Mouse (Mus musculus) midbrain, embryonic 14.5 days (tissue): ENCODE measurements around the gene Pitpna. TPM values are rescaled to one million over a fixed set of nuclear protein-coding genes. Genes with fewer than 3 reads are reported as not detected.

Source experiments
- ATAC-seq: fragments of 200-750 bp; cut with Nextera tagmentation; 2 replicates; pipeline ENCODE4 v1.8.0; 2017; ENCODE audit warnings: moderate number of reproducible peaks, moderate library complexity; ENCODE audit not compliant: low FRiP score, low TSS enrichment
- DNase-seq: peaks from one replicate; pipeline ENCODE4 v3.0.0-alpha.2; 2015
- H3K27ac ChIP-seq: fragments of 300-500 bp; sonication (generic); replicated peaks from 2 replicates; pipeline ENCODE4 v1.5.1; 2014; ENCODE audit warnings: mild to moderate bottlenecking, low read depth, low read length, moderate library complexity
- H3K27me3 ChIP-seq: fragments of 300-500 bp; sonication (generic); 2 replicates; pipeline ENCODE4 v1.6.1; 2014; ENCODE audit warnings: low read length, control low read depth, mixed read lengths; ENCODE audit not compliant: control insufficient read depth, insufficient read depth
- H3K36me3 ChIP-seq: fragments of 300-500 bp; sonication (generic); 2 replicates; pipeline ENCODE4 v1.6.1; 2014; ENCODE audit warnings: low read length, control low read depth; ENCODE audit not compliant: control insufficient read depth, insufficient read depth
- H3K4me1 ChIP-seq: fragments of 300-500 bp; sonication (generic); 2 replicates; pipeline ENCODE4 v1.6.1; 2014; ENCODE audit warnings: mild to moderate bottlenecking, antibody characterized with exemption, low read length, control low read depth; ENCODE audit not compliant: control insufficient read depth, insufficient read depth
- H3K4me2 ChIP-seq: fragments of 300-500 bp; sonication (generic); 2 replicates; pipeline ENCODE4 v1.6.1; 2014; ENCODE audit warnings: mild to moderate bottlenecking, low read length, moderate library complexity
- H3K4me3 ChIP-seq: fragments of 300-500 bp; sonication (generic); replicated peaks from 2 replicates; pipeline ENCODE4 v1.5.1; 2014; ENCODE audit warnings: low read depth, low read length
- H3K9ac ChIP-seq: fragments of 300-500 bp; sonication (generic); replicated peaks from 2 replicates; pipeline ENCODE4 v1.6.1; 2014; ENCODE audit warnings: mild to moderate bottlenecking, low read length, moderate library complexity
- H3K9me3 ChIP-seq: fragments of 300-500 bp; sonication (generic); 2 replicates; pipeline ENCODE4 v1.6.1; 2016; ENCODE audit warnings: low read length, control low read depth, mixed read lengths; ENCODE audit not compliant: control insufficient read depth
- WGBS: fragments of 180-500 bp; shearing (Covaris S2); extraction: QIAGEN DNeasy Blood & Tissue Kit; methylation state at CpG from one replicate; pipeline ENCODE4 v1.1.7; 2014; 5-methylcytosine and 5-hydroxymethylcytosine counted together
- polyA plus RNA-seq: library from polyadenylated mRNA; unstranded; fragments of >200 nt; fragmentation: Nextera tagmentation; extraction: Ambion mirVana; gene quantifications from 2 replicates; pipeline ENCODE4 v1.2.1, GENCODE M21; 2014

Pitpna gene
- polyA plus RNA-seq, result 115 and 120 TPM in 2 replicates

- WGBS, result 5% methylated on average over 49 of the region's 49 CpGs
- H3K4me2 ChIP-seq, result peak within 1 kb of the TSS; percentile 91
- peak within 1 kb of the TSS; percentile 90 for H3K27ac ChIP-seq
- peak within 1 kb of the TSS; percentile 97 for H3K9ac ChIP-seq
- peaks cover 12% of the 10 kb centered on the region for H3K4me1 ChIP-seq
- H3K4me3 ChIP-seq, result peak within 1 kb of the TSS; percentile 92
- no peaks in the 10 kb centered on the region for H3K27me3 ChIP-seq
- H3K9me3 ChIP-seq, result no peaks in the 10 kb centered on the region
- DNase-seq, result peak; percentile 97
- peak; percentile 95 for ATAC-seq
- peaks cover 6% of the 10 kb centered on the region for H3K36me3 ChIP-seq
Observed at GRCm38 (mm10) chr11:75587493-75588284, at the start of gene Pitpna. Pitpna (plus strand) TSS chr11:75588097.

GRCm38 (mm10) chr11:75538184-75538969, 49.5 kb upstream of the Pitpna start:
- no peaks in the 10 kb centered on the region for H3K27me3 ChIP-seq
- H3K4me1 ChIP-seq, result peaks cover 29% of the 10 kb centered on the region
- H3K4me2 ChIP-seq, result no peak overlapping the region
- no peak for ATAC-seq
- peak overlapping the region; percentile 37 for H3K27ac ChIP-seq
- no peaks in the 10 kb centered on the region for H3K9me3 ChIP-seq
- 70% methylated on average over 9 of the region's 9 CpGs for WGBS
- H3K9ac ChIP-seq, result no peak overlapping the region
- DNase-seq, result no peak
- peaks cover 4% of the 10 kb centered on the region; the same call in 1 of the 2 replicates for H3K36me3 ChIP-seq
- H3K4me3 ChIP-seq, result no peak overlapping the region

- Histone ChIP-seq H3K9me3 (no peaks in the 10 kb centered on the region), H3K9ac (no peak overlapping the region), H3K36me3 (peaks cover 7% of the 10 kb centered on the region; the same call in 1 of the 2 replicates), H3K27me3 (no peaks in the 10 kb centered on the region), H3K4me1 (peaks cover 26% of the 10 kb centered on the region), H3K27ac (no peak overlapping the region), H3K4me3 (no peak overlapping the region), H3K4me2 (no peak overlapping the region)
- DNase-seq (no peak), ATAC-seq (no peak)
- 92% methylated on average over 13 of the region's 13 CpGs for WGBS
Observed at GRCm38 (mm10) chr11:75538970-75539299, 49.0 kb upstream of the Pitpna start.

DNA sequence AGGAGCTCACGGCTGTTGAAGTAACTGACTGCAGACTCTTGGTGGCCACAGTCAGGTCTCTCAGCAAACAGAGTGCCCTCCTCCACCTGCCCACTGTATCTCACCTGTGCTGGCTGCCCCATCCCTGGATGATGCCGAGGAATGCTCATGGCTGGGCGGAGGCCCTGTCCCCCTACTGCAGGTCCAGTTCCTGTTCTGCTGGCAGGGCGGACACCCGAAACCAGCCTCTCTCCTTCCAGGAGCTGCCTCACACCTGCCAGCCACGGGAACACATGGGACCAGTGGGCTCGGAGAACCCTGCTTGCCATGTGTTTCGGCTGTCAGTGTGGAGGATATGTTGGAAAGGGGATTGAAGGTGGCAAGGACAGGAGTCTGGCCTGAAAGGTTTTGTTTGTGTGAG, 47.7 kb upstream of the Pitpna start:
- Histone ChIP-seq H3K9ac (no peak overlapping the region), H3K27me3 (no peaks in the 10 kb centered on the region), H3K36me3 (peaks cover 17% of the 10 kb centered on the region), H3K9me3 (no peaks in the 10 kb centered on the region), H3K4me2 (no peak overlapping the region), H3K27ac (no peak overlapping the region), H3K4me3 (no peak overlapping the region), H3K4me1 (peaks cover 16% of the 10 kb centered on the region)
- ATAC-seq (no peak), DNase-seq (no peak)
- 78% methylated on average over 8 of the region's 8 CpGs for WGBS

- no peak overlapping the region for H3K9ac ChIP-seq
- H3K36me3 ChIP-seq, result peaks cover 24% of the 10 kb centered on the region
- 69% methylated on average over 19 of the region's 19 CpGs for WGBS
- DNase-seq (no peak), ATAC-seq (no peak)
- peaks cover 10% of the 10 kb centered on the region; the same call in 1 of the 2 replicates for H3K4me1 ChIP-seq
- H3K9me3 ChIP-seq, result no peaks in the 10 kb centered on the region
- no peaks in the 10 kb centered on the region for H3K27me3 ChIP-seq
- H3K27ac ChIP-seq, result no peak overlapping the region
- no peak overlapping the region for H3K4me2 ChIP-seq
- H3K4me3 ChIP-seq, result no peak overlapping the region
Observed at GRCm38 (mm10) chr11:75540710-75541581, 47.0 kb upstream of the Pitpna start.

- no peak overlapping the region for H3K4me3 ChIP-seq
- DNase-seq, result no peak
- H3K27me3 ChIP-seq, result no peaks in the 10 kb centered on the region
- no peak for ATAC-seq
- H3K9me3 ChIP-seq, result no peaks in the 10 kb centered on the region
- H3K4me2 ChIP-seq, result no peak overlapping the region
- H3K36me3 ChIP-seq, result peaks cover 48% of the 10 kb centered on the region
- 83% methylated on average over 9 of the region's 9 CpGs for WGBS
- H3K27ac ChIP-seq, result no peak overlapping the region
- 0 out of 2 replicates have a peak, but pooled peaks cover 7% of the 10 kb centered on the region for H3K4me1 ChIP-seq
- H3K9ac ChIP-seq, result no peak overlapping the region
Observed at GRCm38 (mm10) chr11:75544713-75545112, 43.2 kb upstream of the Pitpna start.

- Histone ChIP-seq H3K9me3 (no peaks in the 10 kb centered on the region), H3K27ac (no peak overlapping the region), H3K4me2 (no peak overlapping the region), H3K4me1 (0 out of 2 replicates have a peak, but pooled peaks cover 8% of the 10 kb centered on the region), H3K36me3 (peaks cover 51% of the 10 kb centered on the region), H3K27me3 (no peaks in the 10 kb centered on the region), H3K9ac (no peak overlapping the region), H3K4me3 (no peak overlapping the region)
- ATAC-seq (no peak), DNase-seq (no peak)
- 77% methylated on average over 4 of the region's 4 CpGs for WGBS
Observed at GRCm38 (mm10) chr11:75546057-75546456, 41.8 kb upstream of the Pitpna start.

DNA sequence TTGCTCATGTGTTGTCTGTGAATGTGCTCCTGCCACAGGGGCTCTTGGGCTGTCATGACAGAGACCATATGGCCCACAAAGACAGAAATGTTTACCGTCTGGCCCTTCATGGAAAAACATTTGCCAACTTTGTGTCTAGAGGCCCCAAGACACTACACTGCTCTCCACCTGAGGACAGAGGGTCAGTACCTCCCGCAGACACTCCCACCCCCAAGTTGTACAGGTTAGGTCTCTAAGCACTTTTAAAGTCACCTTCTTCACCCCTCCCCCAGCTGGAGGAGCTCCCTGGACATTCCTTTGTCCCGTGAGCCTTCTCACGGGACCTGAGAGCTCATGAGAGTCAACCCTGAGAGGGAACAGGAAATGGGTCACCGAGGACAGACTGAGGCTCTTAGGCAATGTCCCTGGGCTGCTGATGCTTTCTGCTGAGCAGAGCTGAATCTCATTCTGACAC, 38.2 kb upstream of the Pitpna start:
- 64% methylated on average over 5 of the region's 5 CpGs for WGBS
- no peak for ATAC-seq

More for the DNA sequence above, 38.2 kb upstream of the Pitpna start:
- H3K36me3 ChIP-seq, result peaks cover 40% of the 10 kb centered on the region
- peaks cover 11% of the 10 kb centered on the region; the same call in 1 of the 2 replicates for H3K4me1 ChIP-seq
- no peak overlapping the region for H3K9ac ChIP-seq
- H3K27me3 ChIP-seq, result no peaks in the 10 kb centered on the region
- H3K4me2 ChIP-seq, result no peak overlapping the region
- H3K9me3 ChIP-seq, result no peaks in the 10 kb centered on the region
- H3K4me3 ChIP-seq, result no peak overlapping the region
- DNase-seq, result no peak
- H3K27ac ChIP-seq, result no peak overlapping the region
